Comparison of ENCODE assay signal across 16 mouse cellular contexts in the genomic region with DNA sequence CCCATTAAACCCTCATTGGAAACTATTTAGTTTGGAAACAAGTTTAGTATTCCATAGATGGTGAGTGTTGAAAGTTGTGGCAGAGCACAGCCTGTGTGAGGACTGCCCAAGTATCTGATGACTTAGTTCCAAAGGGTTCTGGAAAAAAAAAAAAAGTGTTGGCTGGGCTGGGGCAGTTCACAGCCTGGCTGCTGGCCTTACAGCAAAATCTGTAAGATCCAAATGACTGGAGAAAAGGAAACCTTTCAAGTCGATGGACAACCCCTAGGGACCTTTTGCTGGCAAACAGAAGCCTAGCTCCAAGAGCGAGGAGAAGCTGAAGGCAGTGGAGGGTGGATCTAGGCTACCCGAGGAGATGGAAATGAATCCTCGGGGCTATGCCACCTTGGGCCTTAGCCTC.
DNase-seq lines count a peak whose midpoint lies in the region; ATAC-seq lines count a peak whose summit lies in the region.
"Had no signal": no experiment of that assay in that cellular context is flagged by ENCODE, and none has a peak within 500 bp of the region (broad histone marks: within the 10 kb centered on the region; RNA-seq: fewer than 3 reads in every experiment).

No protein-coding gene starts in this region.

- WGBS in embryonic facial prominence, embryonic 14.5 days, result 60% methylated on average over 4 of the region's 4 CpGs
- 84% methylated on average over 4 of the region's 4 CpGs for WGBS in embryonic facial prominence, embryonic 10.5 days
- 85% methylated on average over 4 of the region's 4 CpGs for WGBS in midbrain, embryonic 11.5 days
- 88% methylated on average over 4 of the region's 4 CpGs for WGBS in midbrain, embryonic 13.5 days

- no peak overlapping the region for H3K27ac ChIP-seq in embryonic facial prominence, embryonic 14.5 days (replicated peaks; ENCODE audit: low read depth, low read length)
- no peak overlapping the region for H3K27ac ChIP-seq in embryonic facial prominence, embryonic 10.5 days (replicated peaks)
- no peak overlapping the region for H3K27ac ChIP-seq in midbrain, embryonic 11.5 days (ENCODE audit: low read depth, low read length)
- H3K27ac ChIP-seq in midbrain, embryonic 13.5 days, result no peak overlapping the region
- H3K27ac ChIP-seq: hindbrain, embryonic 10.5 days; left cerebral cortex, adult 2 months; lung, embryonic 15.5 days; stomach, postnatal 0 days had no signal

- no peaks in the 10 kb centered on the region for H3K36me3 ChIP-seq in embryonic facial prominence, embryonic 14.5 days (ENCODE audit: control insufficient read depth, insufficient read depth, low read length)
- no peaks in the 10 kb centered on the region for H3K36me3 ChIP-seq in embryonic facial prominence, embryonic 10.5 days (replicated peaks)
- H3K36me3 ChIP-seq in midbrain, embryonic 11.5 days (ENCODE audit: control insufficient read depth, insufficient read depth, low read length), result no peaks in the 10 kb centered on the region
- H3K36me3 ChIP-seq in midbrain, embryonic 13.5 days, result no peaks in the 10 kb centered on the region
- H3K36me3 ChIP-seq: hindbrain, embryonic 10.5 days; lung, embryonic 15.5 days had no signal

- H3K4me1 ChIP-seq in embryonic facial prominence, embryonic 14.5 days (ENCODE audit: control insufficient read depth, insufficient read depth, low read length), result no peaks in the 10 kb centered on the region
- H3K4me1 ChIP-seq in embryonic facial prominence, embryonic 10.5 days, result no peaks in the 10 kb centered on the region
- no peaks in the 10 kb centered on the region for H3K4me1 ChIP-seq in midbrain, embryonic 11.5 days (ENCODE audit: control insufficient read depth, insufficient read depth, low read length)
- H3K4me1 ChIP-seq in midbrain, embryonic 13.5 days (replicated peaks), result no peaks in the 10 kb centered on the region
- H3K4me1 ChIP-seq: hindbrain, embryonic 10.5 days; lung, embryonic 15.5 days had no signal

- no peak overlapping the region for H3K4me2 ChIP-seq in embryonic facial prominence, embryonic 14.5 days (ENCODE audit: low read depth, low read length)
- no peak overlapping the region for H3K4me2 ChIP-seq in midbrain, embryonic 11.5 days
- no peak overlapping the region for H3K4me2 ChIP-seq in midbrain, embryonic 13.5 days (replicated peaks)
- H3K4me2 ChIP-seq: lung, embryonic 15.5 days had no signal

- no peaks in the 10 kb centered on the region for H3K9me3 ChIP-seq in embryonic facial prominence, embryonic 14.5 days (ENCODE audit: control insufficient read depth, low read length)
- H3K9me3 ChIP-seq in embryonic facial prominence, embryonic 10.5 days, result no peaks in the 10 kb centered on the region
- no peaks in the 10 kb centered on the region for H3K9me3 ChIP-seq in midbrain, embryonic 11.5 days (ENCODE audit: control insufficient read depth, low read length)
- H3K9me3 ChIP-seq in midbrain, embryonic 13.5 days, result no peaks in the 10 kb centered on the region
- H3K9me3 ChIP-seq: hindbrain, embryonic 10.5 days; lung, embryonic 15.5 days had no signal

- H3K27me3 ChIP-seq in embryonic facial prominence, embryonic 14.5 days (replicated peaks; ENCODE audit: control insufficient read depth, insufficient read depth, low read length), result no peaks in the 10 kb centered on the region
- H3K27me3 ChIP-seq in embryonic facial prominence, embryonic 10.5 days (replicated peaks; ENCODE audit: low read depth, poor library complexity, severe bottlenecking), result 0 out of 2 replicates have a peak, but pooled peaks cover 6% of the 10 kb centered on the region
- H3K27me3 ChIP-seq in midbrain, embryonic 11.5 days (ENCODE audit: control insufficient read depth, insufficient read depth, low read length), result no peaks in the 10 kb centered on the region; the same call in 1 of the 2 replicates
- 0 out of 2 replicates have a peak, but pooled peaks cover 2% of the 10 kb centered on the region for H3K27me3 ChIP-seq in midbrain, embryonic 13.5 days
- H3K27me3 ChIP-seq: lung, embryonic 15.5 days had no signal

- no peak for ATAC-seq in embryonic facial prominence, embryonic 14.5 days (ENCODE audit: low read depth)
- ATAC-seq in midbrain, embryonic 11.5 days (ENCODE audit: low FRiP score), result no peak
- ATAC-seq in midbrain, embryonic 13.5 days, result no peak
- ATAC-seq: forebrain, embryonic 14.5 days had no signal

- no peak overlapping the region for H3K4me3 ChIP-seq in embryonic facial prominence, embryonic 14.5 days (ENCODE audit: low read depth, low read length)
- no peak overlapping the region for H3K4me3 ChIP-seq in embryonic facial prominence, embryonic 10.5 days
- no peak overlapping the region for H3K4me3 ChIP-seq in midbrain, embryonic 11.5 days (ENCODE audit: low read depth, low read length)
- no peak overlapping the region for H3K4me3 ChIP-seq in midbrain, embryonic 13.5 days (replicated peaks)
- H3K4me3 ChIP-seq: hindbrain, embryonic 10.5 days; left cerebral cortex, adult 2 months; lung, embryonic 15.5 days had no signal

- DNase-seq in embryonic facial prominence, embryonic 14.5 days (ENCODE audit: low spot score), result peak; percentile 47
- DNase-seq in embryonic facial prominence, embryonic 10.5 days (ENCODE audit: low spot score), result no peak
- peak; percentile 0 for DNase-seq in lung, postnatal 36 days
- DNase-seq in lung, postnatal 4 days, result no peak
- DNase-seq in heart, adult 9 months (ENCODE audit: low spot score in 2 of 2), result peak; percentile 34 to 38
- DNase-seq in midbrain, embryonic 11.5 days (ENCODE audit: low spot score, missing footprints), result no peak
- DNase-seq: cerebellum, adult 9-10 months; kidney, adult 9 months; retina, postnatal 1 day; thymus, postnatal 14 days had no signal

- H3K9ac ChIP-seq in embryonic facial prominence, embryonic 14.5 days (ENCODE audit: low read depth, low read length), result no peak overlapping the region
- H3K9ac ChIP-seq in midbrain, embryonic 11.5 days (ENCODE audit: low read length), result no peak overlapping the region
- H3K9ac ChIP-seq in midbrain, embryonic 13.5 days (replicated peaks), result no peak overlapping the region
- H3K9ac ChIP-seq: lung, embryonic 15.5 days had no signal

Comparison
In these comparisons a context has a peak if more than half of its experiments do, and no peak if none do; other contexts are left out.
1. DNase-seq: peak in embryonic facial prominence, embryonic 14.5 days (single experiment), lung, postnatal 36 days (single experiment) and heart, adult 9 months (2 of 2); none in embryonic facial prominence, embryonic 10.5 days (single experiment), lung, postnatal 4 days (0 of 2) and midbrain, embryonic 11.5 days (single experiment).